Comparison of ENCODE assay signal across 8 mouse cellular contexts in genomic region chr2:144164986-144165821, GRCm38 (mm10).
DNase-seq lines count a peak whose midpoint lies in the region; ATAC-seq and TF ChIP-seq lines count a peak whose summit lies in the region.

No protein-coding gene starts in this region.

- ATAC-seq in lung, postnatal 0 days, result peak; percentile 88

- under 1% methylated on average over 37 of the region's 37 CpGs for WGBS in hindbrain, embryonic 10.5 days
- WGBS in lung, postnatal 0 days, result under 1% methylated on average over 37 of the region's 37 CpGs

- H3K9me3 ChIP-seq in hindbrain, embryonic 10.5 days, result no peaks in the 10 kb centered on the region
- H3K9me3 ChIP-seq in lung, postnatal 0 days (ENCODE audit: low read length), result no peaks in the 10 kb centered on the region

- peak overlapping the region; percentile 88 for H3K27ac ChIP-seq in hindbrain, embryonic 10.5 days
- peak overlapping the region; percentile 97 for H3K27ac ChIP-seq in lung, postnatal 0 days (ENCODE audit: low read length)

- H3K27me3 ChIP-seq in hindbrain, embryonic 10.5 days (ENCODE audit: insufficient read depth, poor library complexity, severe bottlenecking), result peaks cover 39% of the 10 kb centered on the region
- no peaks in the 10 kb centered on the region for H3K27me3 ChIP-seq in lung, postnatal 0 days (replicated peaks; ENCODE audit: insufficient read depth, low read length)

- DNase-seq in MEL-GATA-1-ER (ENCODE audit: extremely low read depth, low read depth), result peak; percentile 31
- DNase-seq in cerebellum, adult 9-10 months, result peak; percentile 82
- DNase-seq in frontal cortex, postnatal 10 days (ENCODE audit: low spot score in 2 of 2), result peak; percentile 58 to 69
- DNase-seq in hindbrain, embryonic 10.5 days (ENCODE audit: low spot score), result peak; percentile 78
- DNase-seq in layer of hippocampus, postnatal 14 days (ENCODE audit: low spot score in 2 of 2), result peak; percentile 51 to 64
- DNase-seq in lung, postnatal 0 days (ENCODE audit: low spot score), result peak; percentile 91
- peak; percentile 74 for DNase-seq in ovary, adult 18-20 months (ENCODE audit: low spot score)
- DNase-seq in thymus, postnatal 0 days (ENCODE audit: low spot score), result peak; percentile 59

- peak overlapping the region; percentile 56 for H3K9ac ChIP-seq in lung, postnatal 0 days (replicated peaks; ENCODE audit: low read depth)

- peaks cover 30% of the 10 kb centered on the region for H3K4me1 ChIP-seq in hindbrain, embryonic 10.5 days (replicated peaks)
- peaks cover 16% of the 10 kb centered on the region; the same call in 1 of the 2 replicates for H3K4me1 ChIP-seq in lung, postnatal 0 days (ENCODE audit: insufficient read depth, low read depth, low read length)

- peak; percentile 47; the same call in 1 of the 2 replicates for TF ChIP-seq EP300 in lung, postnatal 0 days (IDR thresholded peaks at IDR 0.05)

- peak overlapping the region; percentile 72 for H3K4me3 ChIP-seq in hindbrain, embryonic 10.5 days
- H3K4me3 ChIP-seq in lung, postnatal 0 days (ENCODE audit: low read depth, low read length), result peak overlapping the region; percentile 66

- H3K36me3 ChIP-seq in hindbrain, embryonic 10.5 days, result no peaks in the 10 kb centered on the region
- no peaks in the 10 kb centered on the region for H3K36me3 ChIP-seq in lung, postnatal 0 days (ENCODE audit: insufficient read depth, low read length)

- H3K4me2 ChIP-seq in lung, postnatal 0 days (replicated peaks; ENCODE audit: low read depth, low read length), result peak overlapping the region; percentile 77

- no peak for TF ChIP-seq CTCF in lung, postnatal 0 days (IDR thresholded peaks at IDR 0.05)

Comparison
In these comparisons a context has a peak if more than half of its experiments do, and no peak if none do; other contexts are left out.
1. Peak in every context shown above with its lines: DNase-seq, ATAC-seq, H3K4me3 ChIP-seq and H3K27ac ChIP-seq.
2. DNase-seq: peak in every context shown above with its lines; median percentile 91 in lung, postnatal 0 days; 82 in cerebellum, adult 9-10 months; 78 in hindbrain, embryonic 10.5 days; 74 in ovary, adult 18-20 months; 64 in frontal cortex, postnatal 10 days; 59 in thymus, postnatal 0 days; 58 in layer of hippocampus, postnatal 14 days; 31 in MEL-GATA-1-ER.